Mouse (Mus musculus) kidney, postnatal 14 days (tissue): ENCODE data around the gene Map2k1.
"Not testable (repeated sequence)": the region's sequence is repeated elsewhere in the genome, so short reads cannot be mapped to it uniquely, and the experiment has no call there.

ENCODE experiments used
- DNase-seq: peaks from one replicate; pipeline ENCODE4 v3.0.0; 2022; ENCODE audit warnings: mixed read lengths

Gene Map2k1

DNA sequence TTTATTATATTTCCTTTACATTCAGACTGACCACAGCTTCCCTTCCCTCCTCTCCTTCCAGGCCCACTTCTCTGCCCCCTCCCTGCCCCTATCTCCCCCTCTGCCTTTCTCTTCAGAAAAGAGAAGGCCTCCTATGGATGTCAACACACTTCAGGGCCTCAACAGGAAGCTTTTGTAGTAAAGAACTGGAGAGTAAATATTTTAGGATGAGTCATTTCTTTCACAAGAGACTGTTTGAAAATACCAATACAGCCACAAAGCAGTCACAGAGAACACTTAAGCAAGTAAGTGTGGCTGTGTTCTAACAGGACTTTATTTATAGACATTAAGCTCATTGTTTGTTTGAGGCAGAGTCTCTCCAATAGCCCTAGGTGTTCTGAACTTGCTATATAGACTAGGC, 51.1 kb downstream of the Map2k1 start:
- no peak for DNase-seq

DNA sequence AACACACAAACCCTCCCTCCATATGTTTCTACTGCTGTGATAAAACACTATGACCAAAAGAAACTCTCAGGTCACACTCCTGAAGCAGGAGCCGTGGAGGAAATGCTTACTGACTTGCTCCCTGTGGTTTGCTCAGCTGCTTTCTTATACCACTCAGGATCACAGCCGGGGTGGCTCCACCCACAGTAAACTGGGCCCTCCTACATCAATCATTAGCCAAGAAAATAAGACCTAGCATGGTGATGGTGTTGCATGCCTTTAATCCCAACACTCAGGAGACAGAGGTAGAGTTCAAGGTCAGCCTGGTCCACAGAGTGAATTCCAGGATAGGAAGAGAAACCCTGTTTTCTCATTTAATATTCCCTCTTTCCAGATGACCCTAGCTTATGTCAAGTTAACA, 53.5 kb downstream of the Map2k1 start:
- DNase-seq = peak; percentile 38

DNA sequence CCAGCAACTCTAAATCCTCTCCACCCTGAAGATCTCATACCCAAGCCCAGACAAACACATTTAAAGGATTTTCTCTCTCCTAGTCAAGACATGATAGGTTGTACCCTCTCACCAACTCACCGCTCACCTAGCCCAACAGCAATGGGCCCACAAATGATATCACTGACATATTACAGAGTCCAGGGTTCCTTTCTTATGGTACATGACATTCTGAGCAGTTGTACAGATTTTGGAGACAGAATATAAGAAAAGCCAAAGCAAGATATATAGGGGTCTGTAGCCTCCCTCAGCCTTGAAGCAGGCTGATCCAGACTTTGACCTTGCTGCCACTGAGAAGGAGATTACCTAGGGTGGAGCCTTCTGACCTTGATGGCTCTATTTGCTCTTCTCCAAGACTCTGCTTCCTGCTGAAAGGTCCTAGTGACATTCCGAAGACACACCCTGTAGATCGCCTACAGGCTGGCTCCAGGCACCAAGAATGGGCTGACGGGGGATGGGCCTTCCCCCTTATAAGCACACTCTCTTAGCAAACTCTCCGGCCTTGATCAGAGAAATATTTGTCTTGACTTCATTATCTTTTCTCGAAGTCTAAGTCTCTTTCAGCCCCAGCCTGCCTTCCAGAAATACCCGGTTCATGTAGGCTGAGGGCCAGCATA, 54.5 kb downstream of the Map2k1 start:
- not testable (repeated sequence) for DNase-seq

DNA sequence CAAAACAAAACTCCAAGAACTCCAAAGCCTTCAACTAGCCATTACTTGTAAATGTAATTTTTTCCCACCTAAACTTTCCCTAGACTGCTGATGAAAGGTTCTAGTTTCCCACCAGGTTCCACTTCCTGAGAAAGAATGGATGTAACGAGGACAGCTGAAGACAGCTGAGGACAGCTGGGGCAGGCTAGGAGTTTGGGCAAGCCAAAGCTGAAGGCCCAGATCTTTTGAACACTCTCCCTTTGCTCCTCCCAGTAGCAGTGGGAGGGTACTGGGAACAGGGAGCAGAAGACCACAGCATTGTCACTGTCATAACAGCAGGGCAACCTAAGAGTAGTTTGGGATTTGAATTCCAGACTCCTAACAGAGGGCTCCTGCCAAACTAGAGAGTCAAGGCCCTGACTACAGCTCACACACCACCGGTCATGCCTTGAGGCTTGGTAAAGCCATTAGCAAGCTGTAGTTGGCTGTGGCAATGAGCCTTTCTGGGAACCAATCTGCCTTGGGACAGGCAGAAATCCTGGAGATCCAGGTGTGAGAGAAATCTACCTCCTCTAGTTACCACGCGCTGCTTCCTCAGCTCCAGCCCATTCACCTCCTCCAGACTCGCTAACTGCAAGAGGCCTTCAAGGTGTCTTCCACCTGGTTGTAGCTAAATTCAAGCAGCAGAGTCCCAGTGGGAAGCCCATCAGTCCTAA, 55.2 kb downstream of the Map2k1 start:
- no peak for DNase-seq

DNA sequence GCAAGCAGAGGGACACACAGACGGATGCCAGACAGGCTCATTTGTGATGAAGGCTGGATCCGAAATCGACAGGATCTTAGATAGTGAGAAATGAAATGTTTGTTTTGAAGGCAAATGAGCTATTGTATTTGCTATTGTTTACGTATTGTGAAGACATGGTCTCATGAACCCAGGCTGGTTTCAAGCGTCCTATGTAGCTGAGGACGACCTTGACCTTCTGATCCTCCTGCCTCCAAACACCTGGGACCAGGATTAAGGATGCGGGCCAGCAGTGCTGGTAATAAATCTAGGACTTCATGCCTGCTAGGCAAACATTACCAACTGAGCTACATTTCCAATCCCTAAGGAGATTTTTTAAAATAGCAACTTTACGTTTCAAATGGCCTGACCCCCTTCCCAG, 55.9 kb downstream of the Map2k1 start:
- DNase-seq = no peak

DNA sequence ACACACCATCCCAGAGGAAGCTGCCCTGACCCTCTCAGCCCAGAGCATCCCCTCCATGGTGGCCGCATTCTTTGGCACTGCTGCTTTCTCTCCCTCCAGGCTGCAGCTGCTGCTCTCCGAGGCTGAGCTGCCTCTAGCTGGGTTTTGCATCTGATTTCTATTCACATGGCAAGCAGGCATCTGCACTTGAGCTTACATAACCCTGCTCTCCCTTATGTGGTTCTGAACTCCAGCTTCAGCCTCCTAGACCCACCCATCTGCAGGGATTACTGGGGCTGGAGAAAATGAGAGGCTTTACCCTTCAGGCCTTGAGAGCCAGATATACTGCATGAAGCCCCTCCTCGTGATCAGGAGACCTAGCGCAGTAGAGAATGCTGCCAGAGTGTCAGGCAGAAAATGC, 57.9 kb downstream of the Map2k1 start:
- DNase-seq = no peak

DNA sequence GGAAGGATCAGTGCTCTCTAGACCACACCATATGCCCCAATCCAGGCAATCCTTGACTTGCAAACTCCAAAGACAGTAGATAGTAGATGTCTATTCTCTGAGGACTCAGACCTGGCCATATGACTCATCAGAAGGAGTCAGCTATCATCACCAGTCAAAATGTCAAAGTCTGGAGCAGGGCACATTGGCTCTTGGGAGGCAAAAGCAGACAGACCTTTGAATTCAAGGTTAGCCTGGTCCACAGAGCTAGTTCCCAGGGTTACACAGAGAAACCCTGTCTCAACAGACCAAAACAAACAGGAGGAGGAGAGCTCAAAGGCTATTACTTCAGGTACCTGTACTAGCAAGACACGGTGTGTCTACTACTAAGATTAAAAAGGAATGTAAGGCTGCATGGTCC, 59.6 kb downstream of the Map2k1 start:
- no peak for DNase-seq

DNA sequence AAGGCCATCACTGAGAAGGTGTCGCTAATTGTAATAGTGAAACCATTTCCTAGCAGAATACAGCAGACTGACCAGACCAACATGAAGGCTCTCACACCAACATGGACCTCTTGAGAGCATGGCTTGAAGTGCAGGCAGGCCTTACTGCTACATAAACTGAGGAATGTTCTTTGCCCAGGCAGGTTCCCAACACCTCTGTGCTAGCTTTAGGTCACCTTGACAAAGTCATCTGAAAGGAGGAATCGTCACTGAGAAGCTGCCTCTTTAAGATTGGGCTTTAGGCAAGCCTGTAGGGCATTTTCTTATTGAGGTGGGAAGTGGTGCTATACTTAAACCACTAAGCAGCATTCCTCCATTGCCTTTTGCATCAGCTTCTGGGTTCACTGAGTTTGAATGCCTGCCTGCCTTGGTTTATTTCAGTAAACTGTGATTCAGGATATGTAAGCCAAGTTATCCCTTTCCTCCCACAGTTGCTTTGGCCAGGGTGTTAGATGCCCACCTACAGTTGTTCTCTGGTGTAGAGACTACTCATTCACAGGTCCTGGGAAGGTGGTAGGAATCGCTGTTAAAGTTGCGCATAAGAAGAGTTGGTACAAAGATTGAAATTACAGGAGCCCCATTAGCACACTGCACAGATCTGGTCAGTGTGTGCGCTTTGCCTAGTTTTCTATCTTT, 69.1 kb downstream of the Map2k1 start:
- no peak for DNase-seq

DNA sequence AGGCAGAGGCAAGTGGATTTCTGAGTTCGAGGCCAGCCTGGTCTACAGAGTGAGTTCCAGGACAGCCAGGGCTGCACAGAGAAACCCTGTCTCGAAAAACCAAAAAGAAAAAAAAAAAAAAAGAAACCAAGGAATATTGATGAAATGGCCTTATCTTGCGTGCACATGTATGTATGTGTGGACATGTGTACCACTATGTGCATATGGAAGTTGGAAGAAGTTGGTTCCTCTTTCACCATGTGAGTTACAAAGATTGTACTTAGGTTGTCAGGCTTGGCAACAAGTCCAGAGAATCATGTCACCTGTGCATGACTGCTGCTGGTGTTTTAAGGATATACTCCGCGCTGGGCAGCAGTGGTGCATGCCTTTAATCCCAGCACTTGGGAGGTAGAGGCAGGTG, 70.1 kb downstream of the Map2k1 start:
- not testable (repeated sequence) for DNase-seq

DNA sequence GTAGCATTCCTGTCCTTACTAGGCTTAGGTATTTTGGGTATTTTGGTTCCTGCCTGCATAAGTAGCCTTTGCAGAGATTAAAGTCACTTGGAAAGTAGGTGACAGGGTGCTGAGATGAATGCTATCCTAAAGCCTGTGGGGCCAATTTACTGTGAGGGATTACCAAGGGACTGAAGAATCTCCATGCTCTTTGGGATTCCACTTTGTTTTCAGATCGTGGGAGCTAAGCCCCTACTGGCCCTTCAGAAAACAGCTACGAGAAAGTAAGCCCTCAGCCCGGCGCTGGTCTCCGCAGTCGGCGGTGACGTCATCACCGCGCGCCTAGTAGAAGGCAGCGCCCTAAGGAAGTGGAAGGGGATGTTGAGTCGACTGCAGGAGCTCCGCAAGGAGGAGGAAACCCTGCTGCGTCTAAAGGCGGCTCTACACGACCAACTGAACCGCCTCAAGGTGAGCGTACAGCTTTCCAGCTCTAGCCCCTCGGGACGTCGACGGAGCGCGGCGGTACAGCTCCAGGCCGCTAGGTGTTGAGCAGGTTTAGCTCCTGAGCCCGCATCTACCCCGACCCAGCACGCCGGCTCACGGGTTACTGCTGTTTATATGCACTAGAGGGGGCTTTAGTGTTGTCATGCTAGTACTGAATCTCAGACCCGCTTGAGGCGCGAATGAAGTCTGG, 74.3 kb downstream of the Map2k1 start, which contains the start of gene Snapc5:
TSS of gene Snapc5 (plus strand) at position 301 of the 673 bp plus-strand sequence.
- DNase-seq = peak; percentile 94

DNA sequence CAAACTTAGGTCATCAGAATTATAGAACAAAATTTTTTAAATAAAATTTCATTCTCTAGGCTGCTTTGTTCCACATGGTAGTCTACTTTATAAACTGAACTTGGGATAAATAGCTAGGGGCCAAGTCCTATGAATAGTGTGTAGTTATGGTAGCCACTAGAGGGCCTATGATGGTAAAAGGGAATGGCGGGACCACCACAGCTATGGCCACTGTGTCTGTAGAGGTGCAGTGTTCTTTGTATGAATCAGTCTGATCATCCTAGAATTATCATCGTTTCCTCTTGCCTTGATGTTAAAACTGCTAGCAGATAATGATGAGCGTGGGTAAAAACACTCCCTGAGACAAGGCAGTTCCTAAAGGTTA, 74.8 kb downstream of the Map2k1 start:
- DNase-seq = peak; percentile 17

DNA sequence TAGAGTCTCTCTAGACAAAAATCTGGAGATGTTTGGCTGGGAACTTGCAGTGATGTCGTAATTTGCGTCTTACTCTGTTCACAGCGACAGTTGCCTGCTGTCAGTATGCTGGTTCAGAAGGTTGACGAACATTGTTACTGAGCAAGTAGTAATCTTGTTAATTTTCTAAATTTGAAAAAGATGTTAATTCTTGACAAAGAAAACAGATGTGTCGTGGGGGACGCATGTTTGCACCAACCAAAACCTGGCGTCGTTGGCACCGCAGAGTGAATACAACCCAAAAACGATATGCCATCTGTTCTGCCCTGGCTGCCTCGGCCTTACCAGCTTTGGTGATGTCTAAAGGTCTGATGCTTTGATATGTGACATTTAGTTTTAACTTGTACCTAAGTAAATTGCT, 78.1 kb downstream of the Map2k1 start:
- DNase-seq = no peak

DNA sequence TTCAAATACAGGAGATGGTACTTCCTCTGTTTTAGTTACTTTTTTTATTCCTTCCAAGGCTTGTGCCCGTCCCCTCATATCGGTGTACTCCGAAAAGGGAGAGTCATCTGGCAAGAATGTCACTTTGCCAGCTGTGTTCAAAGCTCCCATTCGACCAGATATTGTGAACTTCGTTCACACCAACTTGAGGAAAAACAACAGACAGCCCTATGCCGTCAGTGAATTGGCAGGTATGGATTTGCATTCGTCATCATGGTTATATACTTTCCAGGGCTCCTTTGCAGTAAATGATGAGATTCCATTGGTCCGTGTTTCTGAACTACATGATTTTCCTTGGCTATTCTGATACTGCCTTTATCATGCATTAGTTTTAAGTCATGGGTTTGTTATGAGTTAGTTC, 78.7 kb downstream of the Map2k1 start:
- no peak for DNase-seq

DNA sequence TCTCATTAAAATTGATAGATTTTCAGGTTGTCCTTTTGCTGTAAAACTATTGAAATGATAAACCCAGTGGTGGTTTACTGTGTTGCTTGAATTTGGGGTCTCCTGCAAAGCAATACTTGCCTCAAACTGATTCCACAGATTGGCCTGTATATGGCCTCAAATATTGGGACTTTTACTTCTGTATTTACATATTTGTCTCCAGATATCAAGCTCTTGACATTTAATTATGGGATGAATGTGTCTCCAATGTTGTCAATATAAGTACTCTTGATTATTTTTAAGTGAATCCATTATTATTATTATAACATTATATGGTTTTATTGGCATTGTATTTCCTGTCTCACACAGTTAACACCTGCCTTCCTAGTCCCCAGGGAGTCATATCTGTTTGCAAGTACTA, 79.1 kb downstream of the Map2k1 start:
- DNase-seq = no peak

DNA sequence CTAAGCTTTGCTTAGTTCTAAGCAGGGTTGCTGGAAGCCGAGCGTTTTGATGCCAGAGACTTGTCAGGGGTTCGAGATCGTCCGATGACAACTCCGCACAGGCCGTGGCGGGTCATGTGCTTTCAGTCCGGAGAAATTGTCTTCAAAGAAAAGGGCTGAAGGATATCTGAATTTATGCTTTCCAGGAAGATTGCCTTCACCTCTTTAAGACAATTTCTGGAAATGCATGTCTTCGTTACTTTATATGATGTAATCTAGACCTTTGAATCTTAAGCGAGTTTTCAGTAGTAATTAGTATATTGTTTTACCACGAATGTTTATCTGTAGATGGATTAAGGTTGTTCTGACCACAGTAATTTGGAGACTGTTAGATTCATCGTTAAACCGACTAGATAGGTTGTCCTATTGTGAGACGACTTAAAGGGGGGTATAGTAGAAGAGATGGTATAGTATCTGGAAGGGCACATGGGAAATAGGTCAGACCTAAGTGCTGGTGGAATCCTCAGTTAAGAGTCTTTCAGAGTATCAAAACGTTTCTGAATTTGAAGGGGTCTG, 79.7 kb downstream of the Map2k1 start:
- no peak for DNase-seq

DNA sequence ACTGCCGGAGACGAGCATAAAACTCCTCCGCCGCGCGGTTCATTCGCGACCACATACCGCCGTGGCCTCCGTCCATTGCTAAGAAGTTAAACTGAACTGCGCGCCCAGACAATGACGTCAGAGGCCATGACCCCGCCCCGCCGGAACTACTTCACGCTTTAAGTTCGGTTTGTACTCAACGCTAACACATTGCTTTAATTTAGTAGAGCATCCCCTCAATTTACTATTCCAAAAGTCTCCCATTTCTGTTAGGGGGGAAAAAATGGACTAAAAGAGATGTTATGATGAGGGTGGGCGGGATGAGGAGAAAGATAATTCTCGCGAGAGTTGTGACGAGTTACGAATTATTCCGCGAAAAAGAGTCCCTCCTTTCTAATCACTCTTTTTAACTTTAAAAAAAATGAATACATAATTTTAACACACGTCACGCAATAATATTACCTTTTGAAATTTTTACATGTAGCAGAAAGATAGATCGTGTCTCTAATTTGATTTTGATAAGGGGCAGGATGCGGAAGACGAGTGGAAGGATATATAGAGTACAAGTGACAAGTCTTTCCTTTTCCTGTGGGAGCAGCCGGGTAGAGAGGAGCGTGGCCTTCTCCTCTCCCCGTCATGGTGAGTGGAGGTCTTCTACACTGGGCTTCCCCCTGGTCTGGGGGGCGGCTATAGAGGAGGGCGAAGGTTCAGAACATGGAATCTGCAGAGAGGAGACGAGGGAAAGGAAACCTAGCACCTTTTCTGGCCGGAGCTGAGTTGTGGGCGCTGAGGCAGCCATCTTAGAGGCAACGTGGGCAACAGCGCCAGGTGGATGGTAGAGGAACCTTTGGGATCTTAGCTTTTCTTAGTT, 80.4 kb downstream of the Map2k1 start, which contains the start of the genes Zwilch and Rpl4:
TSS of gene Zwilch (minus strand) at position 289 of the 850 bp plus-strand sequence.
TSS of gene Rpl4 (plus strand) at position 560 of the 850 bp plus-strand sequence.
- DNase-seq = peak; percentile 88

DNA sequence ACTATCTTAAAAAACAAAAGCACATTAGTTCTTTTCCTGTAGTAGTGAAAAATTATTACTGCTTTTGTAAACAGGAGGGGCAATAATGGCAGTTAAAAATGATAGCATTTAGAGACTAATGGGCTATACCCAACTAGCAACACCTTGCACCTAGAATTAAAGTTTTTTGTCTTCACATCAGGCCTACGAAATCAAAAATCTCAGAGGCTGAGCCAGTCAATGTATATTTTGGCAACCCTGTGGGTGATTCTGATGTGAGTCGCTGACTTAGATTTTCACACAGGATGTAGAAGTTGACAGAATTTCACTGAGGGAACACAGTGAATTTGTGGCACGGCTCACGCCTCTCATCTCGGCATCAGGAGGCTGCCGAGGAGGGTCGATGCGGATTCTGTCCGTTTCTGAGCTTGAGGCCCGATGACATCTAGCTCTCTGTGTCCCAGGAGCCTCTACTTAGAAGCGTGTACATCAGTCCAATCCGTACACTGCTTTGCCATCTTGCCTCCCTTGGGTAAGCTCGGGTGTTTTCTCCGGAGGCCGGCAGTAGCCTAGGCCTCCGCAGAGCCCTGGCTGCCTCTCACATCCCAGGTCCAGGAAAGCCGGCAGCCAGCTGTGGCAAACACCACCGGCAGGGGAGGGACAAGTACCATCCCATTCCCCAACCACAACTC, 81.2 kb downstream of the Map2k1 start:
- DNase-seq = no peak

DNA sequence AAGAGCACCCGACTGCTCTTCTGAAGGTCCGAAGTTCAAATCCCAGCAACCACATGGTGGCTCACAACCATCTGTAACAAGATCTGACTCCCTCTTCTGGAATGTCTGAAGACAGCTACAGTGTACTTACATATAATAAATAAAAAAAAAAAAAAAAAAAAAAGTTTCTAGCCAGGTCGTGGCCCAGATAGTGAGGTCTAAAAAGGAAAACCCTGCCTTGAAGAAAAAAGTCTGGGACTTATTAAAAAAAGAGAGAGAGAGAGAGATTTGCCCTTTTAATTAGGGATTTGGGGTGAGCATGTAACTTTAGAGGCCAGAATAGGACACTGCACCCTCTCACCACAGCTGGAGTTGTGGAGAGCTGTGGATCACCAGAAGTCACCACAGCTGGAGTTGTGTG, 83.5 kb downstream of the Map2k1 start:
- not testable (repeated sequence) for DNase-seq

DNA sequence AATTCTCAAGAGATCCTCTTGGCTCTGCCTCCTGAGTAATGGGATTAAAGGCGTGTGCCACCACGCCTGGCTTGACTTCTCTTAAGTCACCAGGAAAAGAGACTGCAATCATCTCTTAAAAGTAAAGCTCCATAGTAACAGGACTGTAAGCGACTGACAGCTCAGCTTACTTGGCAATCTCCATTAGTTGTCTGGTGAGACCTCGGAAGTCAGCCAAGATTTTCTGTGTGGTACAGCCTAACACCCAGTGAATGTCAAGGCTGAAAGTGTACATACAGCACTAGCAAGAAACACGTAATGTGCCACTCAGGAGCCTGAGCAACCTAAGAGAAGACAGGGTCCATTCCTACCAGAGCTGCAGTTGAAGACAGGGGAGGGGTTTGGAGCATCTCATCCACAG, 93.0 kb downstream of the Map2k1 start:
- DNase-seq = no peak

DNA sequence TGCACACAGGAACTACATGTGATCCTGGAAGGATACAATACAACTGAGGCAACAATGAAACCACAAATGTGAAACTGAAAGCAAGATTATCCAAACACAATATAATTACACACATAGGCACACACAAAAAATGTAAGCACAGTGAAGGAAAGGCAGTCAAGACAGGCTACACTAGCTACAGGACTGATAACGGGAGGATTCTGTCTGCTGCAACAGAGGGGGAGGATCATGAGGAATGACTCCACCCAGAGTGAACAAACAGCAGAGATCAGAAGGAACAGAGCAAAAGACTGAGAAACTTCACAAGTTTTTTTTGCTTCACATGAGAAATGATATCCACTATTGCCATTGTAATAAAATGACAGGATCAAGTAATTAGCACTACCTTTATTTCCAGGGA, 96.8 kb downstream of the Map2k1 start:
- no peak for DNase-seq

DNA sequence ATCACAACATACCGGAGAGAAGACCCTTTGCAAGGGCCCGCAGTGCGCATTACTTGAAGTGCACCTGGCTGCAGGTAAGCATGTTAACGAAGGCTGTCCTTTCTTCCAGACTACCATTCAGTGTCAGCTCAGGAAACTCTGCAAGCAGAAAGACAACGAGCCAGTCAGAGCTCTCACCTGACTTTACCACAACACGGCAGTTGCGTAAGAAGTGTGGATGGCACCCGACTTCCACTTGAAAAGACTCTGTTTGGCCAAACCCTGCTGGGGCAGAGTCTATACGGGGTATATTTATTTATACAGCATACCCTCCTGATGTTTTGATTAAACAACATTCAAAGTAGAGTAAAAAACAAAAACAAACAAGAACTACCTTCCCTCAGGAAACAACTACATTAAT, 113.6 kb downstream of the Map2k1 start:
- no peak for DNase-seq

DNA sequence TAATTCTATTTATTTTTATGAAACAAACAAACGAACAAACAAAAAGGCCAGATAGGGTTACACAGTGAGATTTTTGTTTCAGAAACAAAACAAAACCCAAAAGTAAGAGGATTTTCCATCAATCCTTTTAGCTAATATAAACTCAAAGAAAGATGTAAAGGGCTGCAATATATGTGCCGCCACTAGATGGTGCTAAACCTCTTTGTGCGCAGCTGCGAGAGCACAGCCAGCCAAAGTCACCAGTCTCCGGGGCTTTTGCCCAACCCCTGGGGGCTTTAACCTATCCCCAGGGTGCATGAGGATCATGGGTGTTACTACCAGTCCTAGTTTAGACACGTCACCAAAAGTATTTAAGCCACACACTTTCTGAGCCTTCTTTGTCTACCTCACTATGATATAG, 114.5 kb downstream of the Map2k1 start:
- DNase-seq = peak; percentile 65
